Mouse (Mus musculus) 3134 (cell line): ENCODE measurements around the gene Msl1.
"Not testable (repeated sequence)": the region's sequence is repeated elsewhere in the genome, so short reads cannot be mapped to it uniquely, and the experiment has no call there.

Experiments used
- DNase-seq: peaks from one replicate; pipeline ENCODE4 v3.0.0-alpha.2; 2011; ENCODE audit warnings: low spot score; ENCODE audit not compliant: insufficient read length; ENCODE audit errors: extremely low read depth

Msl1 gene

DNA sequence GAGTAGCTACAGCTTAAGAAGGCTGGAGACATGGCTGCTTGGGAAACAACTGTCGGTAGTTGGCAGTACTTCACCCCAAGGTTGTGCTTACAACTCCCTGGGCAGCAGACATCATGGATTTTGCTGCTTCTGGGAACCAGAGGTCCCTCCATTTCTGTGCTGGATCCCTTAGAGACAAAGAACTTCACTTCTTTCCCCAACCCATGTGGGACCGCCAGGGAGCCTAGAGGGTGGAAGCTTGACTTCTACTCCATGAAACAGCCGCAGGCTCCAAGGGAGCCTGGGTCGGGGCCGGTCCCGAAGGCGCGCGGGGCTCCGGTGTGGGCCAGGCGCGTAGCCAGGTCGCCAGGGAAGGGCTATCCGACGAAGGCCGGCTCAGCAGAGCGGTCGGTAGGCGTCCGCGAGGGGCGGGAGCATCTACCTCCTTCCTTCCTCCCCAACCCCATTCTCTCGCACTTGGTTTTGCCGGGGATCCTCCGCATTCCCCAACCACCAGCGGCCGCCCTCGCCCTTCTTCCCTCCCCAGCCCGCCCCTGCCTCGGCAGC is 774 bp upstream of the Msl1 start:
- DNase-seq = peak; percentile 88

DNA sequence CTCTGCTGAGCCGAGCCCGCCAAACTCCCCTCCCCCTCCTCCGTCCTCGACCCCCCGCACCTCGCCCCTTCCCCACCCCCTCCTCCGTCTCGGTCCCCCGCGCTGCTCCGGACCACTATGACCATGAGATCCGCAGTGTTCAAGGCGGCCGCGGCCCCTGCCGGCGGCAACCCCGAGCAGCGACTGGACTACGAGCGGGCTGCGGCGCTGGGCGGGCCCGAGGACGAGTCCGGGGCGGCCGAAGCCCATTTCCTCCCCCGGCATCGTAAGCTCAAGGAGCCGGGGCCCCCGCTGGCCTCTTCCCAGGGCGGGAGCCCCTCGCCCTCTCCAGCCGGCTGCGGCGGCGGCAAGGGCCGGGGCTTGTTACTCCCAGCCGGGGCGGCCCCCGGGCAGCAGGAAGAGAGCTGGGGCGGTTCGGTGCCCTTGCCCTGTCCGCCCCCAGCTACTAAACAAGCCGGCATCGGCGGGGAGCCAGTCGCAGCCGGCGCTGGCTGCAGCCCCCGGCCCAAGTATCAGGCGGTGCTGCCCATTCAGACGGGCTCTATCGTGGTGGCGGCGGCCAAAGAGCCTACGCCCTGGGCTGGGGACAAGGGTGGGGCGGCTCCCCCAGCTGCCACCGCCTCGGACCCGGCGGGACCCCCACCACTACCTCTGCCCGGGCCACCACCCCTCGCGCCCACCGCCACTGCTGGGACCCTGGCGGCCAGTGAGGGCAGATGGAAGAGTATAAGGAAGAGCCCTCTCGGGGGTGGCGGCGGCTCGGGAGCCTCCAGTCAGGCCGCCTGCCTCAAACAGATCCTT is 598 bp downstream of the Msl1 start:
- DNase-seq = peak; percentile 71

DNA sequence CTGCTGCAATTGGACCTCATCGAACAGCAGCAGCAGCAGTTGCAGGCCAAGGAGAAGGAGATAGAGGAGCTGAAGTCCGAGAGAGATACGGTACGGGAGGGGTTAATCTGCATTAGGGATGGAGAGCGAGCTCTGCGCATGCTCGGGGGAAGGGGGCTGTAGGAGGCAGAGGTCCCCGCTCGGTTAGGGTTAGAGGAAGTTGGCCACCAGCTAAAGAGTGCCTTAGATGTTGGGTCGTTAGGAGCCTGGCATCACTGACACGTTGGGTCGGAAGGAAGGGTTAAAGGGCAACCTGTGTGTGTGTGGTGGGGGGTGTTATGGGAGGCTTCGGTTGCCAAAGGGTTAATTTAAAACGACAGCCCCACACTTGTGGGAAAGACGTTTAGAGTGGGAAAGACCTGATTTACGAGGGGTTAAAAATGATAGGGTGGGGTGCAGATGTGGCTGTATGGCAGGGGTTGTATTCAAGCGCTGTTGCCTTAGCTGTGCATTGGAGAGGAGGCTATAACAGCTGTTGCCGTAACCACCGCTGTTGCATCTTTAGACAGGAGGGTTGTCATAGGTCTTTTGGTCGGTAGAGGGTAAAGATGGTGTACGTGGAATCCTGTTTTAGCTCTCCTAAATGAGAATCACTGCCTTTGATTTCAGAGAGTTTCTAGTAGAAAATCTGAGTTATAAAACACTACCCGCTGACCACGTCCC is 1.4 kb downstream of the Msl1 start:
- DNase-seq = peak; percentile 65

DNA sequence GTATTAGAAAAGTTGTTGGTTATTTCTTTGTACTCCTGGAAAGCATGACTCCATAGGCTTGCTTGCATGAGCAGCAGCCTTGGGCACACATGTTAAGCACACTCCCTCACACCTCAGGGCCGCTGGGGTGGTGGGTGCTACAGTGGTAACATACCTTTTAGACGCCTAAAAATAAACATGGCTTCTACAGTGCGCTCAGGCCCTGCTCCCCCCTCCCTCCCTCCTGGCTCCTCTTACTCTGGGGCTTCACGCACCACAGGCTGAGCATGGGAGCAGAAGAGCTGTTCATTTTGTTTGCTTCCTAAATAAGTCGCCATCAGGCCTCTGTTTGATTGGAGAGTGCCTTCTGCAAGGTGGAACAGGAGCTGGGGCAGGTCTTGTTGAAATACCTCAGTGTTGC is 2.0 kb downstream of the Msl1 start:
- no peak for DNase-seq

DNA sequence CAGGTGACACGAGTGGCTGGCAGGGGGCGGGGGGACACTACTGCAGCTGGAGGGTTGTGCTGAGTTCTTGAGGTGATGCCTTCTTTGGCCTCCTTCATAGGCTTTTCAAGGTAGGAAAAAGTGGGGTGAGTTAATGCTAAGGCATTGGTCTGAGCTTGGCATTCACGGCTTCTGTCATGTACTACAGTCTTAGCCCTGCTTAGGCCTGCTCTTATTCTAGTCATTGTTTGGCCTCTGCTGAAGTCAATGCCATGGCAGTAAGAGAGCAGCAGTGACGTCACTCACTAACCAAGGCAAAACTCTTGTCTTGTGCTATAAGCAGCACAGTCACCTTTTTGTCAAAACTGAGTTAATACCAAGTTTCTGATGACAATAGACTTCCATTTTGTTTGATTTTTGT is 2.6 kb downstream of the Msl1 start:
- no peak for DNase-seq

DNA sequence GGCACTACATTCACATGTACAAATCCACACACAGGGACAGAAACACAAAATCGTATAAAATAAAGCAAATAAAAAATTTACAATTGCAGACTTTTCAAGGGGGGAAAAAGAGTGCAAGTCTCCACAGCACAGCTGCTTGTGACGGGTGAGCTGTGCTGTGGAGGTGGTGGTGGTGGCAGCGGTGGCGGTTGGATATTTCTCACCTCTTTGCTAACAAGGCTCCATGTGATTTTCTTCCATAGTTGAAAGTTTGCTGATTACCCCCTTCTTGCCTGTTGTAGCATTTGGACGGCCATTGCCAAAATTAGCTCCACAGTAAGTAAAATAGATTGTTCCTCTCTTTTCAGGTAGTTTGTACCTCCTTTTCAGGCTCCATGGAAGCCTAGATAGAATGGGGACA is 9.3 kb downstream of the Msl1 start, which contains the start of gene Casc3:
TSS of gene Casc3 (plus strand) at position 301 of the 400 bp plus-strand sequence.
- no peak for DNase-seq

DNA sequence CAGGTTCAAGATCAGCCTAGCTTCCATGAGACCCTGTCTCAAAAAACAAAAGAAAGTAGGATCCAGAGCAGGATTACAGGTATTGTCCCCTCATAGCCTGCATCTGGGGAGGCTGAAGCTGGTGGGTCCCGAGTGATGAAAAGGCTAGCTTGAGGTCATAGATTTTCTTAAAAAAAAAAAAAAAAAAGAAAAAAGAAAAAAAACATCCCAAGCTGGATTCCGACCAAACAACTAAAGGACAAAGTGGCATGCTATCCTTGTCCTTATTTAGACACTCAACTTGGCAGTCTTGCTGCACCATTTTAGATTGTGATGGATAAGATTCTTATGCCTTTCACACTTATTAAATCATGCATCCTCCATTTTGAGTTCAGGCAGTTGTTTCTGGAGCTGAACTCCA is 13.1 kb downstream of the Msl1 start:
- no peak for DNase-seq

DNA sequence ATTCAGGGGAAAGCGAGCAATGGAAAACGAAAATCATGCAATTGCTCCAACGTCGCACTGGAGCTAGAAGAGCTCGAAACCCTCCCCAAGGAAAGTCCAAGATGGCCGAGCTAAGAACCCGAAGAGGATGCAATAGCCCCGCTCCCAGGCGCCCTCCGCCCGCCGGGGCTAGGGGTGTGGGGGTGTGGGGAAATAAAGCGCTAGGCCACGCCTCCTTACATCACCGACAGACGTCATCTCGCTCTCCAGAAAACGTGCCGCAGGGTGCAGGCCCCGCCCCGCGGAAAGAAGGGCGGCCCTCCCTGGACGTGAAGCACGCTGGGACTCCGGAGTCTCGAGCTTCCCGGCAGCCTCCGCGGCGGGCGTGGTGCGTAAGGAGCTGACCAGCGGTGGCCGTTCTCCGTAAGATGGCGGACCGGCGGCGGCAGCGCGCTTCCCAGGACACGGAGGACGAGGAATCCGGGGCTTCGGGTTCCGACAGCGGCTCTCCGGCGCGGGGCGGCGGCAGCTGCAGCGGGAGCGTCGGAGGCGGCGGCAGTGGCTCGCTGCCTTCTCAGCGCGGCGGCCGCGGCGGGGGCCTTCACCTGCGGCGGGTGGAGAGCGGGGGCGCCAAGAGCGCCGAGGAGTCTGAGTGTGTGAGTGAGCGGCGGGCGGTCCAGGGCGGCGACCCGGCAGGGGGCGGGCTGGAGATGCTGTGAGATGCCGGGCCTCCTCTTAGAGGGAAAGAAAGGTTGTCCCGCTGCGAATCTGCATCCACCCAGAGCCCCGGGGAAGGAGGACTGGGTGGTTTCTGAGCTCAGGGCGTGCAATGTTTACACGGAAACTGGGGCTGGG is 14.4 kb downstream of the Msl1 start:
- DNase-seq = peak; percentile 98

DNA sequence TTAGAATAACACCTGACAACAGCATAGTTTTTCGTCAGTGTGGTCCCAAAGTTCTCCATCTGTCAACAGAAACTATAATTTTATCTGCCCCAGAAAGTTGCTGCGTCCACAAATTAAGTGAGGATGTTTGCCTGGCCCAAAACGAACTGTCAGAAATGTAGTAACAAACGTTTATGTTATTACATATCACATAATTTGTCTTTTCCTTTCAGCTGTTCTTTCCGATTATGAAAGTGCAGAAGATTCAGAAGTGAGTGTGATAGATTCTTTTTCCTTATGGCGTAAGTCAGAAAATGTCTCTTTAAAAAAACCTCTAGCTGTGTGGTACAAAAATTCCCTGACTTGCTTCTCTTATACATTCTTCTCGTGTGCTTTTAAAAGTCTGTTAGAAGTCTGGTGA is 15.4 kb downstream of the Msl1 start:
- no peak for DNase-seq

DNA sequence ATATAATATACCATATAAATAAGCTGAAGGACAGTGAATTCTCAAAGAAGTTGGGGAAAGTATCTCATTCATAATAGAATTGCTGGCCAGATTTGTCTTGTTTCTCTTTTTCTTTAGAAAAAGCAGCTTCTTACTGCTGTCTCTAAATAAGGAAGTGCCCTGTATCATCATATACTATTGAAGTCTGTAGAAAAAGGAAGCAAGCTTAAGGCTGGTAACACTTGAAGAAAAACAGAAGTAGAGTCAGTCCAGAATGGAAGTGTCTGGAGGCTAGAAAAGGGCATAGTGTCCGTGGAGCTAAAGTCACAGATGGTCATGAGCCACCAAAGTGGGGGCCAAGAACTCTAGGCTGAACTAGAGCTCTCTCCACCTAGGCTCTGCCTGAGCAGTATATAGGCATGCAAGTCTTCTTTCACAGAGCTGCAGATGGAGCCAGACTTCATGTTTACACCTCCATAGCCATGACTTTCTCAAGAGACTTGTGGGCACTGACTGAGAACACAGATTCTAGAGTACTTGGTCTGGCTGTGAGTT is 21.5 kb downstream of the Msl1 start:
- DNase-seq = no peak

DNA sequence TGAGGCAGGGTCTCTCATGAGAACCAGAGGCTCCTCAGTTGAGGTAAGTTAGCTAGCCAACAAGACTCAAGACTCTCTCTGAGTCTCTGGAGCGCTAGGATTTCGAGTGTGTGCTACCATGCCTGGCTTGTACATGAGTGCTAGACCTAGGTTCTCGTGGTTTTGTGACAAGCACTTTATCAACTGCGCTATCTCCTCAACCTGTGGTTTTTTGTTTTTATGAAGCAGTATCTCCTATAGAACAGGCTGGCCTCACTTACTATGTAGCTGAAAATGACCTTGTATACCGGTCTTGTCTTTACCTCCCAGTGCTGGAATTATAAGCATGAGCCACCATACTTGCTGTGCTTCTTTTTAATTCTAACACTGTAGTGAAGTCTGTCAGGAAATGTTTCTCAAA is 25.7 kb downstream of the Msl1 start:
- no peak for DNase-seq

DNA sequence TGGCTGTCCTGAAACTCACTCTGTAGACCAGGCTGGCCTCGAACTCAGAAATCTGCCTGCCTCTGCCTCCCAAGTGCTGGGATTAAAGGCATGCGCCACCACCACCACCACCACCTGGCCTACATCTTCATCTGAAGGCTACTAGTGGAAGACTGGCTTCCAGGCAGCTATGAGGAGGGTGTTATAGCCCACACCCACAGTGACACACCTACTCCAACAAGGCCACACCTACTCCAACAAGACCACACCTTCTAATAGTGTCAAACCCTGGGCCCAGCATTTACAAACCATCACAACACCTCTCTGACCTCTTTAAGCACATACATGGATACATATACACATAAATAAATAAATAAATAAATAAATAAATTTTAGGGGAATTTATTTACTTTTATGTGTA is 30.8 kb downstream of the Msl1 start:
- not testable (repeated sequence) for DNase-seq

DNA sequence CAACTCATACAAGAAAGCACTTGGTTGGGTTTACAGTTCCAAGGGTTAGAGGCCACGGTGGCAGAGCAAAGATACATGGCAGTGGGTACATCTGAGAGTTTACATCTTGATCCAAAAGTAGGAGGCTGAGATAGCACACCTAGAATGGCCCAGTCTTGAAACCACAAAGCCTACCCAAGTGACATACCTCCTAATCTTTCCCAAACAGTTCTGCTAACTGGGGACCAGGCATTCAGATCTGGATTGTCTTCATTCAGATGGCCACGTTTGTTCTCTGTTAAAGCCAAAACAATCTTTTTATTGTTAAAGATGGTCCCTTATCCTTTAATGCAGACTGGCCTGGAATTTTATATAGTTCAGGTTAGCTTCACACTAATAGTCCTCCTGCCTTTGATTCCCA is 32.6 kb downstream of the Msl1 start:
- no peak for DNase-seq

DNA sequence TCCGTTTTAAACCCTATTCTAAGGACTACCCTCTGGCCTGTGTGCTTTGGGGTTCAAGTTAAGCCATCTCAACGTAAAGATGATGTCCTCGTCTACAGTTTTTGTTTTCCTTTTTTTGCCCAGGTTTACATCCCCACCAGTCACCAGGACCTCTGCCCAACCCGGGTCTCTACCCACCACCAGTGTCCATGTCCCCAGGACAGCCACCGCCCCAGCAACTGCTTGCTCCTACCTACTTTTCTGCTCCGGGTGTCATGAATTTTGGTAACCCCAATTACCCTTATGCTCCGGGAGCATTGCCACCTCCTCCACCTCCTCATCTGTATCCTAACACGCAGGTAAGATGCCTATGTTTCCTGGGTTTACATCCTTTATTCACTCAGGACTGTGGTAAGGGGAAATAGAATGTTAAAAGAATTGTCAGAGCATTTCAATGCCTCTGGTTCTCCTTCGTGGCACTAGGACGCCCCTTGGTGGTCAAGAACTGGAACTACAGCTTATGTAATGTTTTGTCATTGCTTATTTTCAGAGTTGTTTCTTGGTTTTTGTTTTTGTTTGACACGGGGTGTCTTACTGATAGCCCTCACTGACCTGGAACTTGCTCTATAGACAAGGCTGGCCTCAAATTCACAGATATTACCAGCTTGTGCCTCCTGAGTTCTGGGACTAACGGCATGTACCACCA is 33.9 kb downstream of the Msl1 start:
- no peak for DNase-seq

DNA sequence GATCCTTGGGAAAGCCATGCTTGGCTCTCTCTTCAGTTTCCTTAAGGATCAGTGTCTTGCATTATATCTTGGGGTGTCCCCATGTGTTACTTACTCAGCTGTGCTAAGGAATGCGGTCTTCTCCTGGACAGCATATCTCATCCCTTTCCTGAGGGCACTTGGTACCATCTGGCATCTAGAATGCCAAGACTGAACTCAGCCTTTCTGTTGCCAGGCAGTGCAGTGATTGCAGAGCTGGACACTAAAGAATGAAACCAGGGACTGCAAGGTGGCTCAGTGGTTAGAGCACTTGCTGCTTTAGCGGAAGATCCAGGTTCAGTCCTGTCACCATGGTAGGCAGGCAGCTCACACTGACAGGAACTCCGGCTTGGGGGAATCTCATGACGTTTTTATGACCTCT is 34.6 kb downstream of the Msl1 start:
- no peak for DNase-seq

DNA sequence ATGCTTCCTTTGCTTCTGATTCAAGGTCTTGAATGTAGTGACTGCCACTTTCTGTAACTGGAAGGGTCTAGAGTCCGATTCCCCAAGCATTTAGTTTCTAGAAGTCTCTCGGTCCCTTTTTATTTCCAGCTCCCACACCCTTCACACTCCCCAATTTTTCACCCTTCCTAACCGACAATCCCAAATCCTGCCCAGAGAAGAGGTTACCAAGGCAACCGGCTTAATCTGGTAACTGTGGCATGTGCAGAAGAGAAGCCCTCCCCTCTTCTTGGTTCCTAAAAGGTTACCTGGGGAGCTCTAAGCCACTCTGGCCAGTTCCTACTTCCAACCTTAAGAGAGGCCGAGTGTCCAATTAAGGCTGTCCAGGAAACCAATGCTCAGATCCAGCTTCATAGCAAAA is 40.0 kb downstream of the Msl1 start:
- DNase-seq = no peak

DNA sequence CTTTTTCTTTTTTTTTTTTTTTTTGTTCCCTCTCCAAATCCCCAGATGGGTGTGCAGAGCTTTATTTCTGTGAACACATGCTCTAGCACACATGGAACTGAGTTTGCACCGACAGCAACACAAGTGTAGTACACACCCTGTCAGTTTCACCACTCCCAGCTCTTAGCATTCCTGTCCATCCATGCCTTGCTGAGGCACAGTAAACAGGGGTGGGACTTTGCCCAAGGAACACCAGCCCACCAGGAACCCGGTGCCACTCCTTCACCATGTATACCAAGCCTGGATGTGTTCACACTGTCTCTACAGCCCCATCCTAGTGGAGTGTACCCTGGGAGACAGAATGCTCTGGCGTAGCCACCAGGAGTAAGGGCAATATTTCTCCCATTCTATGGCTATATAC is 40.4 kb downstream of the Msl1 start:
- no peak for DNase-seq

DNA sequence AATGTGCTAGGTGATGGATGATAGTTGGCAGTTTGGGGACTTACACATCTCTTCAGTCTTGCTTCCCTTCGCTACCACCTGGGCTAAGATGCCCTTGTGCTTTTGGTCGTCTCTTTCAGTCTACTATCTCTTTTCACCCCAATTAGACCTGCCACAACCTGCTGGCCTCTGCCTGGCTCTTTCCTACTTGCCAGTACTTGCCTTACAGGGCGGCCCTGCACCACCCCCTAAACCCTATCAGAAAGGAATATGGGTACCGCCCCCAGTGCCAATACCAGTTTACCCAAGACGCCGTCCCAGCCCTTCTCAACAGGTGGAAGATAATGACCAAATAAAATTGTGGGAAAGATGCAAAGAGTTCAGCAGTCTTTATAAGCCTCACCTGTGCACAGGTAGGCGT is 40.8 kb downstream of the Msl1 start:
- DNase-seq = no peak

DNA sequence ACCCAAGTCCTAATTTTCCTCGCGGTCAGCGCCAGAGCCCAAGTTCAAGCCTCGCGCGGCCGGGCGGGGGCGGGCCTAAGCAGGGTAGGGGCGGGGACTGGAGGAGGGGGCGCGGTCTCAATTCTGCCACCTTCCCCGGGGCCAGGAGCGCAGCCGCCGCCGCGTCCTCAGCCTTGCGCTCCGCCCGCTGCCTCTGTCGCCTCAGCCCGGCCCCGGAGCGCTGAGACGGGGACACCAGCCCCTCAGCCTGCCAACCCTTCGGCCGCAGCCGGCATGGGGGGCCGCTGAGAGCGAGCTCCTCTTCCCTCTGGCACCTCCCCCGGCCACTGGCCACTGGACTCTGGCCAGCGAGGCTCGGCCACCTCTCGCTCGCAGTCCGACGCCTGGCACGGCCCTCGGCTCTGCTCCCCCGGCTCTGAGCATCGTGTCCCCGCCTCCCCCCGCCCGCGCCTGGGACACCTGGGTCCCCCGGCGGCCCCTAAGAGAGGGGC is 41.4 kb downstream of the Msl1 start, which contains the start of gene Rapgefl1:
TSS of gene Rapgefl1 (plus strand) at position 135 of the 491 bp plus-strand sequence.
- peak; percentile 89 for DNase-seq

DNA sequence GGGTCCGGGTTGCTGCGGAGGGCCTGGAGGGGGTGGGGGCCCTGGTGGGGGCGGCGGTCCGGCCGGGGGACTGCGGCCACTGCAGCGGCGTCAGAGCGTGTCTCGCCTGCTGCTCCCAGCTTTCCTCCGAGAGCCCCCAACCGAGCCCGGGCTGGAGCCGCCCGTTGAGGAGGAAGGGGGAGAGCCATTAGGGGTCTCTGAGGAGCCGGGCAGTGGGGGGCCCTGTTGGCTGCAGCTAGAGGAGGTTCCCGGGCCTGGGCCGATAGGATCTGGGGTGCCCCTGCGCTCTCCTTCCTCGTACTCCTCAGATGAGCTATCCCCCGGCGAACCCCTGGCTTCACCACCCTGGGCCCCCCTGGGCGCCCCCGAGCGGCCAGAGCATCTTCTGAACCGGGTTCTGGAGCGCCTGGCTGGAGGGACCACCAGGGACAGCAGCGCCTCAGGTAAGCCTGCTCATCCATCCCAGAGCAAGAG is 42.0 kb downstream of the Msl1 start:
- no peak for DNase-seq
